Mouse (Mus musculus): ENCODE data around the gene Mink1.

DNA sequence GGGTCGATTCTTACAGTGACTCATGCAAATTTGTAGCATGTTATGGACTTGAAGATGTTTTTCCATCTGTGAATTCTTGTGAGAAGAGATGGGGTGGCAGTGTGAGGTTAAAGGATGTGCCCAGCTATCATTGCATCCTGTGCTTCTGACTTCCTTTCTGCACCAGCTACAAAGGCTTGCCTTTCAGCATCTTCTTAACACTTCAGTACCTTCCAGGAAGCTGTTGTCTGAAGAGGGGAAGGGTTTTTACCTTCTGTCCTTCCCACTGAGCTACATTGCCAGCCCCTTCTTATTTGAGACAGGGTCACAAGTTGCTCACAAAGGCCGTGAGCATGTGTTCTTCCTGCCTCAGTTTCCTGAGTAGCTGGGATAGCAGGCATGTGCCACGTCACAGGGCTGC, 18.2 kb downstream of the Mink1 start:
- TF ChIP-seq POLR2A (IDR thresholded peaks at IDR 0.05; ENCODE audit: borderline replicate concordance, extremely low read depth, low read depth, low read length) (no peak), CTCF (IDR thresholded peaks at IDR 0.05; ENCODE audit: insufficient read depth, low read length) (no peak)

Measured in lung, adult 2 months (tissue).